Mouse (Mus musculus): ENCODE measurements around the gene Gm49403.

Gm49403 gene

GRCm38 (mm10) chr19:8919684-8920072 lies 35.9 kb downstream of the Gm49403 start:
- no peak for DNase-seq

- DNase-seq = peak; percentile 98
Measured at GRCm38 (mm10) chr19:8920073-8920736, 36.5 kb downstream of the Gm49403 start, which contains the start of gene B3gat3. B3gat3 (plus strand) TSS chr19:8920374.

- no peak for DNase-seq
Measured at GRCm38 (mm10) chr19:8920836-8921291, 37.1 kb downstream of the Gm49403 start.

GRCm38 (mm10) chr19:8921741-8922140 lies 38.0 kb downstream of the Gm49403 start:
- no peak for DNase-seq

GRCm38 (mm10) chr19:8926766-8927165 lies 43.0 kb downstream of the Gm49403 start:
- DNase-seq = no peak

GRCm38 (mm10) chr19:8927891-8928525 lies 44.3 kb downstream of the Gm49403 start:
- DNase-seq = no peak

- no peak for DNase-seq
Measured at GRCm38 (mm10) chr19:8928689-8929223, 45.0 kb downstream of the Gm49403 start.

- DNase-seq = peak; percentile 96
Measured at GRCm38 (mm10) chr19:8929224-8930088, 45.7 kb downstream of the Gm49403 start, which contains the start of the genes Rom1 and Eml3. Rom1 (minus strand) TSS chr19:8929356. Eml3 (plus strand) TSS chr19:8929552.

- DNase-seq = no peak
Measured at GRCm38 (mm10) chr19:8930117-8930516, 46.4 kb downstream of the Gm49403 start.

GRCm38 (mm10) chr19:8930771-8931170 lies 47.0 kb downstream of the Gm49403 start:
- DNase-seq = no peak

- no peak for DNase-seq
Measured at GRCm38 (mm10) chr19:8936736-8937135, 53.0 kb downstream of the Gm49403 start.
